Mouse (Mus musculus) cerebellum, adult 11 months (tissue): ENCODE results near the gene Col26a1.
A peak's percentile ranks its signal among the peaks of the same experiment; 100 is the strongest.

Experiments used
- DNase-seq: peaks from one replicate; pipeline ENCODE4 v3.0.0; 2022

Gene Col26a1

DNA sequence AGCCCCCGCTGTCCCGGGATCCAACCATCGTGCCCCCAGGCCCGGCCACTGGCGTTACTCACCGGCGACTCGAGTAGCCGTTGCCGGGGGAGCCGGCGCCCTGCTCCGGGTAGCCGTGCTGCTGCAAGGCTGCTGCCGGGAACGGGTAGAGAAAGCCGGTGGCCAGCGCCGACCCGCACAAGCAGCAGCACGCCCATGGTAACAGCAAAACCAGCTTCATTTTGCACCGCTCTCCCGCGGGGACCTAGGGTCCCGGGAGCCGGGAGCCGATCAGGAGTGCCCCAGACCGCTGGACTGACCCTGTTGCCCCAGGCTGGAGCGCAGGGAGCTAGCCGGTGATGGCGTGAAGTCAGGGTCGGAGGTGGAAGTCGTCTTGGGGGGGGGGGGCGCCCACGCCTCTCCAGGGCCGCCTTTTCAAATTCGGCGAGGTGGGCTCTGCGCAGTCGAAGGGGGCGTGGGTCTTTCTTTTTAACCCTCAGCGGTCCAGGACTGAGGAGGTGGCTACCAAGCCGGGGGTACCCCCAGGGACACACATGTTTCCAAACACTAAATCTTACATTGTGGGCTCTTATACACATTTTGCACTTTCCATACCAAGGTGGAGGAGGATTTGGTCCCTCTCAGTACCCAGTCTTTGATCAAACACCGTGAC, at the start of gene Col26a1:
TSS of gene Col26a1 (minus strand) at position 422 of the 652 bp plus-strand sequence.
- DNase-seq, result no peak

GRCm38 (mm10) chr5:136931896-136932295, 48.9 kb upstream of the Col26a1 start:
- DNase-seq, result no peak

DNA sequence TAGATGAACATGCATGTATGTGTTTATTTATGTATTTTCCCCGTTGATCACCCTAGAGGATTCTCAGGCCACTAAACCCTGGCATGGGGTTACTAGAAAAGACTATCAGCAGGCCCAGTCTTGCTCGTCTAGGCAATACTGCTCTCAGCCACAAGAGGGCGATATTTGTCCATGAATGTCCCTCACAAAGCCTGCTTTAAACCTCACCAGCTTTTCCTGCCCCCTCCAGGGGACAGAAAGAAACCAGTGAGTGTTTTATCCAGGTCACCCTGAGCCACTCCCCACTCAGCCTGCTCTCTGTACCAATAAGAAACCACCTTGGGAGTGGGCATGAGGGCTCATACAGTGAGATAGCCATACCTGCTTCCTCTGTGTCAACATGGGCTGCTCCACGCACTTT, 46.1 kb upstream of the Col26a1 start:
- DNase-seq, result peak; percentile 65

GRCm38 (mm10) chr5:136923751-136924478, 40.9 kb upstream of the Col26a1 start:
- DNase-seq, result no peak

- DNase-seq, result no peak
Measured at GRCm38 (mm10) chr5:136922830-136923229, 39.8 kb upstream of the Col26a1 start.

DNA sequence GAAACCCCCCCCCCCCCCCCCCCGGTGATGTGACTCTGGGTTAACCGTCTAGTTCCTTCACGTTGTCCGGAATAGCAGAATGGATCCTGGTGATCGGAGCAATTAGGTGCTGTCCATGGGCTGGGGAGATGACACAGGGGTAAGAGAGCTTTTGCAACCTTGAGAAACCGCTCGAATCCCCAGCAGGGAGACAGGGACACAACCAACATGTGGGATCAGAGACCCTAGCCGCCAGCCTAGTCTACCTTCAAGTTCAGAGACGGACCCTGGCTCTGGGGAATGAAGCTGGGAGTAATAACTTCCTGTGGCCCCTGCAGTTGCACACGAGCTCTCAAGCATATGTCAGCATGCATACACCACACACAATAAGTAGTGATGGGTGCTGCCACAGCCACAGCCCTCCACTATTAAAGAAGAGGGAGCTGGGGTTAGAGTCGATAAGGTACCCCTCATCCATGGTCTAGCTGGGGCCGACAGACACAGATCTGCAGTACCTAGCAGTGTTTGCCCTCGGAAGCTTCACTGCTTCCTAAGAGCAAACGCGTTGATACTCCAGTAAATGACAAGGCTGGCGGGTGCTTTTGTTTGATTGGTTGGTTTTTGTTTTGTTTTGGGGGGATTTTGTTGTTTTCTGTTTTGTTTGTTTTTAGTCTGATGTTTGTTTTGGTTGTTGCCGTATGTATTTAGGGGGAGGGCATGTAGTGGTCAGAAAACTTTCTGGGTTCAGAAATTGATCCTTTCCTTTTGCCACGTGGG, 36.7 kb upstream of the Col26a1 start:
- no peak for DNase-seq

DNA sequence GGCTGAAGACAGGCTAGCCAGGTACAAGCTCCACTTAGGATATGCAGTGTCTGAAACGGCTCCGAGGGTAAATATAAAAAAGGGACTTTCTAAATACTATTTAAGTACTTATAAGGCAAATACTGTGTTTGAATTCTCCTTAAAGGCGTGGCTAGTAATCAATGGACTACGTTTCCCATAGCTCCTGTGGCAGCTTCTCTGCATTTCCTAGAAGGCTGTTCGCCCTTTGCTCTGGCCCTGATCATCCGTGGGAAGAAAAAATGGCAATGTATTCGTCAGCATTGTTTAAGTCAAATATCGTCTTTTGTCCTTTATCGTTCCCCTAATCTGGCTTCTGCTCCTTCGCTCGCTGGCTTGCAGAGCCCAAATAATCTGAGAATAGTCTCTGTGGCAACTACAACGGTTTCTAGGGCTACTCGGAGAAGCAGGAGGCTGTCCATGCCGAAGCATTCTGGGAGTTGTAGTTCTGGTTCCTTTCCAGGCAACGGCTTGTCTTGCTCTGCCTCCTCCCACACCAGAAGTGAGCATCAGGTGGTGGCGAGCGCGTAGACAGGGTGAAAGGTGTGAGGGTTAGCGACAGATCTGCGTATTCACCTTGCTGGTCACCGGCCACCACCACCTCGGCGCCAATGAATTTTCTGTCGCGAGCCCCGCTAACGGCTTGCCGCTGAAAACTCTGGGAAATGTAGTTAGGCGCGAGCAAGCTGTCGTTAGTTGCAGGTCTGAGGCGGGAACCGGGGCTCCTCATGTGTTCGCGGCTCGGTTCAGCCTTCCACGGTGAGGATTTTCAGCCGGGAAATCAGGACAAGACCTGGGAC, 35.9 kb upstream of the Col26a1 start:
- DNase-seq, result peak; percentile 71

- no peak for DNase-seq
Measured at GRCm38 (mm10) chr5:136917613-136918242, 34.7 kb upstream of the Col26a1 start.

GRCm38 (mm10) chr5:136914183-136914582, 31.2 kb upstream of the Col26a1 start:
- DNase-seq, result no peak

DNA sequence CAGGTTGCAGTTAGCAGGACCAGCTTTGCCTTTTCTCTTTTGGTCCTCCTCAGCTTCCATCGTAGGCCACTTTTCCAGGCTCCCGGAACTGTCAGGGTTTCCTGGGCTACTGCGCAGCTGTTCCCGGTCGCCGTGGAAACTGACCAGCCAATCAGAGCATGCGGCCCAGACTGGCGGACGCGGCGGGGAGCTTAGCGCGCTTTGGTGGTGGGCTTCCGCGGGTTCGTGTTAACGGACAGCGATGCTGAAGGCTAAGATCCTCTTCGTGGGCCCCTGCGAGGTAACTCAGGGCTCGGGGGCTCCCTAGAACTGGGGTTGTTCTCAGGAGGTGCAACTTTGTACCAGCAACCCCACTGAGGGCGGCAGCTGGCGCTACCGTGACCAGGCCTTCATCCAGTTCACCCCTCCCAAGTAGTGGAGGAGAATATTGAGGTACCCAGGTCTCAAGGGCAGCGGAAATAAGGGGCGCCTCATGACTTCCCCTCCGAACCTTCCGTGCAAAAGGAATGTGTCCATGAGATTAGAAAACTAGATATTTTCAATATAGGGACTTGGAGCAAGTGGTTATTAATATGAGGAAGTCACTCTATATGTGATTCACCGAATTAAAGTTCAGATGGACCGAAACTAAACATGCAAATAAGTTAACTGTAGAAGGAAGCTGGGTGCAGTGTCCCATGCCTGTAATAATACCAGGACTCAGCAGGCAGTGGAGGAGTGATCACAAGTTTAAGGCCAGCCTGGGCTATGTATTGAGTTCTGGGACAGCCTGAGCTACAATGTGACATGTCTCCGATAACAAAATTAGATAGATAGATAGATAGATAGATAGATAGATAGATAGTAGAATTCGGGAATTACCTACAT, 25.2 kb upstream of the Col26a1 start, which contains the start of gene Ift22:
TSS of gene Ift22 (plus strand) at position 160 of the 867 bp plus-strand sequence.
- peak; percentile 90 for DNase-seq

GRCm38 (mm10) chr5:136907587-136907986, 24.6 kb upstream of the Col26a1 start:
- no peak for DNase-seq

GRCm38 (mm10) chr5:136905630-136906029, 22.6 kb upstream of the Col26a1 start:
- no peak for DNase-seq

- no peak for DNase-seq
Measured at GRCm38 (mm10) chr5:136904621-136905020, 21.6 kb upstream of the Col26a1 start.

DNA sequence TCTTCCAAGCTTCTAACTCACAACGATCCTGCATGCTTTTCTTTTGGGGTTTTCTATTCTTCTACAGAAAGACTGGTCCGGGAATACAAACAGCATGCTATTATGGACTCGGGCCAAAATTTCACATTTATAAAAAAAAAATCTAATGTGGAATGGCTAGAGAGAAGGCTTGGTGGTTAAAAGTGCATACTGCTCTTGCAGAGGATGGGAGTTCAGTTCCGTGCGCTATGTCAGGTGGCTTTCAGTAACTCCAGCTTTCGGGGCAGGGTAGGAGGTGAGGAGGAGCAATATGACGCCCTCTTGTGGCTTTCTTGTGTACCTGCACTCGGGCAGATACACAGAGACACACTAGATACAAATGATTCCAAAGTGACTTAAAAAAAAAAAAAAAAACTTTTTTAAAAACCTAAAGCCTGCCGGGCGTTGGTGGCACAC, 12.5 kb upstream of the Col26a1 start:
- DNase-seq, result no peak

DNA sequence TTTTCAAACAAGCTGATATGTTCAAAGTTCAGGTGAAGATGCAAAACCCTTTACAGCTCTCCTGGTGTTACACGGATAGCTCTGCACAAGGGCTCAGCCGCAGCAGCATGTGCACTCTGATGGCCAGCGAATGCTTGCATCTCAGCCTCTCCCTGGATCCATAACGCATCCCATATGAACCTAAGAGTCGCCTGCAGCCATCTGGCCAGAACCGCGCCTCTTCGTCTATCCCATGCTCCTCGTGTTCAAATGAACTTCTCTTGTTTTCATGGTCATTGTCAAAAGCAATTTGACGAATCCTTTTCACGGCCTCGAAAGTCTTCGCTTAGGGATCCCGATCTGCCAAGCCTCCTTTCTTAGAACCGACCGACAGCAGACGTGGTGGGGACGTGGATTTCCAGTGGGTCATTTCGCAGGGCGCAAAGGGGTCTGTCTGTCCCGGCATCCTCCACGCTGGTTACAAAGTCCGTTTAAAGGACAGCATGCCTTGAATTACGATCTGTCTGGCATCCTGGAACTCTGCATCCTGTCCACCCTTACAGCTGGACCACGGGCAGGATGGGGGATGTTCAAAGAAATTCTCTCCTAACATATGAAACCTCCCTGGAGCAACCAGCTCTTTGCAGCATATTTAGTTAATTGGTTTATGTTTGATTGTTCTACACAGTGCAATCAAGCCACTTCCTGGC, 12.0 kb upstream of the Col26a1 start:
- DNase-seq, result no peak

- DNase-seq, result no peak
Measured at GRCm38 (mm10) chr5:136888539-136889355, 5.7 kb upstream of the Col26a1 start.

- DNase-seq, result no peak
Measured at GRCm38 (mm10) chr5:136886957-136887356, 3.9 kb upstream of the Col26a1 start.

DNA sequence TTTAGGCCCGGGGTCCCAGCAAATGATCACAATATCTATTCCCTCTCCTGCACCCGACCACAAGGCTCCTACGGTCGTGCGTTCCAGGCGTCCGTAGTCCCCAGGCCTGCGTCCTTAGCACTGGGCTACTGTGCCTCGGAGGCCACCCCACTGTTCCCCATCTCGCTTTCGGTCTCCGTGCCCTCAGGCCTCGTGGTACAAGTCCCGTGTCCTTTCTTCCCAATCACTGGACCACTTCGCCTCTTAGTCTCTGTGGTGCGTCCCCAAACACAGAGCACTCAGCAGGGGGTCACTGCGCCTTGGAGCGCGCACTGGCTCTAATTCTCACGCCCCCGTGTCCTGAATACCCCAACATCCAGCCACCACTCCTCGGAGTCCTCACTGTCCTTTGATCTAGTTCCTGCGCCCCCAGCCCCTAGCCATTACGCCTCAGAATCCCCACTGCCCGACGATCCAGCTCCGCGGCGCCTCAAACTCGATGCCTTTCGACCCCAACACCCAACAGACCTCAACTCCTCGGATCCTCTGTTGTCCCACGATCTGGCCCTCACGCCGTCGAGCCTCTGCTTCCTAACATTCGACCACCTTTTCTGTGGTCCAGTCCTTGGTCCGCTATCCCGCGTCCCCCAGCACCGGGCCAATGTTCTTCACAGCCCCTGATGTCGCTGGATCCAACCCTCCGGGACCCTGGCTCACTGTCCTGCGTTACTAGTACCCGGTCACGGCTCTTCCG, 788 bp downstream of the Col26a1 start:
- no peak for DNase-seq
